Mouse (Mus musculus): ENCODE measurements around the gene Vps8. TPM values are rescaled to one million over a fixed set of nuclear protein-coding genes. Genes with fewer than 3 reads are reported as not detected.
A peak's percentile ranks its signal among the peaks of the same experiment; 100 is the strongest.

Gene Vps8
- polyA plus RNA-seq, 1 experiment from 2014 or later, result 25.6 TPM

GRCm38 (mm10) chr16:21385926-21386881, 36.7 kb upstream of the Vps8 start:
- no peaks in the 10 kb centered on the region for H3K27me3 ChIP-seq (ENCODE audit: insufficient read depth, low read length)
- peaks cover 20% of the 10 kb centered on the region for H3K4me1 ChIP-seq (ENCODE audit: insufficient read depth, low read length)
- no peak overlapping the region for H3K4me2 ChIP-seq (replicated peaks; ENCODE audit: low read depth, low read length)
- no peaks in the 10 kb centered on the region for H3K36me3 ChIP-seq (ENCODE audit: insufficient read depth, low read length)
- H3K27ac ChIP-seq (ENCODE audit: low read length), result peak overlapping the region; percentile 59; the same call in 1 of the 2 replicates
- no peaks in the 10 kb centered on the region for H3K9me3 ChIP-seq (ENCODE audit: low read length)
- WGBS, result 48% methylated on average over 14 of the region's 14 CpGs
- H3K4me3 ChIP-seq (ENCODE audit: low read length), result no peak overlapping the region
- peak; percentile 83; the same call in 1 of the 2 replicates for ATAC-seq (ENCODE audit: low FRiP score, low TSS enrichment)
- no peak overlapping the region for H3K9ac ChIP-seq (replicated peaks; ENCODE audit: low read length)

GRCm38 (mm10) chr16:21389316-21389715, 33.6 kb upstream of the Vps8 start:
- Histone ChIP-seq H3K4me3 (ENCODE audit: low read length) (no peak overlapping the region), H3K27ac (ENCODE audit: low read length) (no peak overlapping the region), H3K27me3 (ENCODE audit: insufficient read depth, low read length) (no peaks in the 10 kb centered on the region), H3K9ac (replicated peaks; ENCODE audit: low read length) (no peak overlapping the region), H3K4me2 (replicated peaks; ENCODE audit: low read depth, low read length) (no peak overlapping the region), H3K36me3 (ENCODE audit: insufficient read depth, low read length) (no peaks in the 10 kb centered on the region), H3K4me1 (ENCODE audit: insufficient read depth, low read length) (peaks cover 21% of the 10 kb centered on the region), H3K9me3 (ENCODE audit: low read length) (no peaks in the 10 kb centered on the region)
- 48% methylated on average over 3 of the region's 3 CpGs for WGBS
- ATAC-seq (ENCODE audit: low FRiP score, low TSS enrichment), result no peak

GRCm38 (mm10) chr16:21390744-21391143, 32.2 kb upstream of the Vps8 start:
- Histone ChIP-seq H3K27me3 (ENCODE audit: insufficient read depth, low read length) (peaks cover 7% of the 10 kb centered on the region; the same call in 1 of the 2 replicates), H3K36me3 (ENCODE audit: insufficient read depth, low read length) (no peaks in the 10 kb centered on the region), H3K9me3 (ENCODE audit: low read length) (no peaks in the 10 kb centered on the region), H3K4me3 (ENCODE audit: low read length) (no peak overlapping the region), H3K4me2 (replicated peaks; ENCODE audit: low read depth, low read length) (no peak overlapping the region), H3K9ac (replicated peaks; ENCODE audit: low read length) (no peak overlapping the region), H3K27ac (ENCODE audit: low read length) (no peak overlapping the region), H3K4me1 (ENCODE audit: insufficient read depth, low read length) (peaks cover 23% of the 10 kb centered on the region)
- no peak for ATAC-seq (ENCODE audit: low FRiP score, low TSS enrichment)
- 59% methylated on average over 5 of the region's 5 CpGs for WGBS

GRCm38 (mm10) chr16:21392099-21392498, 30.8 kb upstream of the Vps8 start:
- WGBS, result 70% methylated on average over 6 of the region's 6 CpGs
- Histone ChIP-seq H3K36me3 (ENCODE audit: insufficient read depth, low read length) (no peaks in the 10 kb centered on the region), H3K27me3 (ENCODE audit: insufficient read depth, low read length) (peaks cover 7% of the 10 kb centered on the region; the same call in 1 of the 2 replicates), H3K4me3 (ENCODE audit: low read length) (no peak overlapping the region), H3K9me3 (ENCODE audit: low read length) (no peaks in the 10 kb centered on the region), H3K27ac (ENCODE audit: low read length) (no peak overlapping the region), H3K4me2 (replicated peaks; ENCODE audit: low read depth, low read length) (no peak overlapping the region), H3K4me1 (ENCODE audit: insufficient read depth, low read length) (peaks cover 14% of the 10 kb centered on the region), H3K9ac (replicated peaks; ENCODE audit: low read length) (no peak overlapping the region)
- ATAC-seq (ENCODE audit: low FRiP score, low TSS enrichment), result no peak

GRCm38 (mm10) chr16:21392517-21393112, 30.3 kb upstream of the Vps8 start:
- H3K27ac ChIP-seq (ENCODE audit: low read length), result 0 out of 2 replicates have a peak overlapping the region, but pooled peaks have one; percentile 36

GRCm38 (mm10) chr16:21395546-21395945, 27.4 kb upstream of the Vps8 start:
- Histone ChIP-seq H3K9me3 (ENCODE audit: low read length) (no peaks in the 10 kb centered on the region), H3K27ac (ENCODE audit: low read length) (no peak overlapping the region), H3K27me3 (ENCODE audit: insufficient read depth, low read length) (peaks cover 7% of the 10 kb centered on the region; the same call in 1 of the 2 replicates), H3K4me3 (ENCODE audit: low read length) (no peak overlapping the region), H3K36me3 (ENCODE audit: insufficient read depth, low read length) (no peaks in the 10 kb centered on the region), H3K9ac (replicated peaks; ENCODE audit: low read length) (no peak overlapping the region), H3K4me1 (ENCODE audit: insufficient read depth, low read length) (peaks cover 10% of the 10 kb centered on the region; the same call in 1 of the 2 replicates), H3K4me2 (replicated peaks; ENCODE audit: low read depth, low read length) (no peak overlapping the region)
- no peak for ATAC-seq (ENCODE audit: low FRiP score, low TSS enrichment)
- WGBS, result 41% methylated on average over 7 of the region's 7 CpGs

More at GRCm38 (mm10) chr16:21392517-21393112, 30.3 kb upstream of the Vps8 start:
- no peaks in the 10 kb centered on the region for H3K36me3 ChIP-seq (ENCODE audit: insufficient read depth, low read length)
- no peaks in the 10 kb centered on the region for H3K9me3 ChIP-seq (ENCODE audit: low read length)
- H3K27me3 ChIP-seq (ENCODE audit: insufficient read depth, low read length), result peaks cover 7% of the 10 kb centered on the region; the same call in 1 of the 2 replicates
- 54% methylated on average over 9 of the region's 9 CpGs for whole genome bisulfite sequencing
- peak; percentile 84 for ATAC-seq (ENCODE audit: low FRiP score, low TSS enrichment)
- H3K4me3 ChIP-seq (ENCODE audit: low read length), result no peak overlapping the region
- H3K4me1 ChIP-seq (ENCODE audit: insufficient read depth, low read length), result peaks cover 14% of the 10 kb centered on the region
- no peak overlapping the region for H3K4me2 ChIP-seq (replicated peaks; ENCODE audit: low read depth, low read length)
- no peak overlapping the region for H3K9ac ChIP-seq (replicated peaks; ENCODE audit: low read length)

- peaks cover 15% of the 10 kb centered on the region for H3K4me1 ChIP-seq (ENCODE audit: insufficient read depth, low read length)
- H3K9ac ChIP-seq (replicated peaks; ENCODE audit: low read length), result no peak overlapping the region
- WGBS, result 67% methylated on average over 5 of the region's 5 CpGs
- H3K4me3 ChIP-seq (ENCODE audit: low read length), result no peak overlapping the region
- peaks cover 7% of the 10 kb centered on the region; the same call in 1 of the 2 replicates for H3K27me3 ChIP-seq (ENCODE audit: insufficient read depth, low read length)
- no peak for ATAC-seq (ENCODE audit: low FRiP score, low TSS enrichment)
- H3K9me3 ChIP-seq (ENCODE audit: low read length), result no peaks in the 10 kb centered on the region
- no peaks in the 10 kb centered on the region for H3K36me3 ChIP-seq (ENCODE audit: insufficient read depth, low read length)
- no peak overlapping the region for H3K4me2 ChIP-seq (replicated peaks; ENCODE audit: low read depth, low read length)
- H3K27ac ChIP-seq (ENCODE audit: low read length), result no peak overlapping the region
Observed at GRCm38 (mm10) chr16:21397681-21398080, 25.2 kb upstream of the Vps8 start.

GRCm38 (mm10) chr16:21398345-21399051, 24.4 kb upstream of the Vps8 start:
- H3K9me3 ChIP-seq (ENCODE audit: low read length), result no peaks in the 10 kb centered on the region
- peaks cover 15% of the 10 kb centered on the region for H3K4me1 ChIP-seq (ENCODE audit: insufficient read depth, low read length)
- peaks cover 7% of the 10 kb centered on the region; the same call in 1 of the 2 replicates for H3K27me3 ChIP-seq (ENCODE audit: insufficient read depth, low read length)
- H3K9ac ChIP-seq (replicated peaks; ENCODE audit: low read length), result no peak overlapping the region
- no peaks in the 10 kb centered on the region for H3K36me3 ChIP-seq (ENCODE audit: insufficient read depth, low read length)
- no peak overlapping the region for H3K4me3 ChIP-seq (ENCODE audit: low read length)
- ATAC-seq (ENCODE audit: low FRiP score, low TSS enrichment), result no peak; the same call in 1 of the 2 replicates
- 30% methylated on average over 8 of the region's 8 CpGs for WGBS
- H3K4me2 ChIP-seq (replicated peaks; ENCODE audit: low read depth, low read length), result no peak overlapping the region
- H3K27ac ChIP-seq (ENCODE audit: low read length), result no peak overlapping the region

- 78% methylated on average over 4 of the region's 4 CpGs for WGBS
- Histone ChIP-seq H3K4me3 (ENCODE audit: low read length) (no peak overlapping the region), H3K4me1 (ENCODE audit: insufficient read depth, low read length) (peaks cover 15% of the 10 kb centered on the region), H3K36me3 (ENCODE audit: insufficient read depth, low read length) (no peaks in the 10 kb centered on the region), H3K9ac (replicated peaks; ENCODE audit: low read length) (no peak overlapping the region), H3K9me3 (ENCODE audit: low read length) (no peaks in the 10 kb centered on the region), H3K27ac (ENCODE audit: low read length) (no peak overlapping the region), H3K4me2 (replicated peaks; ENCODE audit: low read depth, low read length) (no peak overlapping the region), H3K27me3 (ENCODE audit: insufficient read depth, low read length) (peaks cover 1% of the 10 kb centered on the region; the same call in 1 of the 2 replicates)
- ATAC-seq (ENCODE audit: low FRiP score, low TSS enrichment), result no peak
Observed at GRCm38 (mm10) chr16:21399942-21400341, 23.0 kb upstream of the Vps8 start.

Data from kidney, embryonic 16.5 days (tissue).